Mouse (Mus musculus) retina, postnatal 7 days (tissue): ENCODE measurements around the gene Hivep2.

Experiments
- DNase-seq: peaks from one replicate; pipeline ENCODE4 v3.0.0-alpha.2; 2012; ENCODE audit warnings: low read depth, low spot score

The Hivep2 gene

GRCm38 (mm10) chr10:14164829-14165228, 199.0 kb downstream of the Hivep2 start:
- DNase-seq, result no peak

- no peak for DNase-seq
Observed at GRCm38 (mm10) chr10:14168197-14168844, 202.4 kb downstream of the Hivep2 start.

- DNase-seq, result no peak
Observed at GRCm38 (mm10) chr10:14168869-14169566, 203.1 kb downstream of the Hivep2 start.

- no peak for DNase-seq
Observed at GRCm38 (mm10) chr10:14174124-14174523, 208.2 kb downstream of the Hivep2 start.

- DNase-seq, result no peak
Observed at GRCm38 (mm10) chr10:14179424-14180339, 213.8 kb downstream of the Hivep2 start.

GRCm38 (mm10) chr10:14186352-14186976, 220.6 kb downstream of the Hivep2 start:
- DNase-seq, result no peak

GRCm38 (mm10) chr10:14189050-14189449, 223.2 kb downstream of the Hivep2 start:
- DNase-seq, result no peak

- no peak for DNase-seq
Observed at GRCm38 (mm10) chr10:14191202-14191601, 225.3 kb downstream of the Hivep2 start.

- no peak for DNase-seq
Observed at GRCm38 (mm10) chr10:14192156-14192555, 226.3 kb downstream of the Hivep2 start.

GRCm38 (mm10) chr10:14193702-14194101, 227.8 kb downstream of the Hivep2 start:
- DNase-seq, result no peak

GRCm38 (mm10) chr10:14195778-14196650, 230.1 kb downstream of the Hivep2 start:
- no peak for DNase-seq

GRCm38 (mm10) chr10:14196785-14197184, 230.9 kb downstream of the Hivep2 start:
- DNase-seq, result no peak

- DNase-seq, result no peak
Observed at GRCm38 (mm10) chr10:14197261-14197660, 231.4 kb downstream of the Hivep2 start.

GRCm38 (mm10) chr10:14199332-14199731, 233.5 kb downstream of the Hivep2 start:
- no peak for DNase-seq

- DNase-seq, result peak; percentile 48
Observed at GRCm38 (mm10) chr10:14200310-14200709, 234.4 kb downstream of the Hivep2 start.
